Mouse (Mus musculus) small intestine, adult 2 months (tissue): ENCODE results near the gene Cdh4. TPM values are rescaled to one million over a fixed set of nuclear protein-coding genes. Genes with fewer than 3 reads are reported as not detected.

ENCODE experiments used
- H3K27ac ChIP-seq: fragments of 200-500 bp; 2 replicates; pipeline ENCODE4 v1.5.1; 2012; ENCODE audit warnings: low read depth, low read length, control low read depth, inconsistent platforms; ENCODE audit not compliant: insufficient read depth
- H3K27me3 ChIP-seq: fragments of 200-500 bp; 2 replicates; pipeline ENCODE4 v1.6.1; 2012; ENCODE audit warnings: mild to moderate bottlenecking, moderate library complexity, low read length, inconsistent platforms; ENCODE audit not compliant: control insufficient read depth, insufficient read depth
- H3K36me3 ChIP-seq: fragments of 200-500 bp; 2 replicates; pipeline ENCODE4 v1.6.1; 2012; ENCODE audit warnings: mild to moderate bottlenecking, low read length, control low read depth, inconsistent platforms; ENCODE audit not compliant: control insufficient read depth, insufficient read depth
- H3K4me1 ChIP-seq: fragments of 200-500 bp; 2 replicates; pipeline ENCODE4 v1.6.1; 2012; ENCODE audit warnings: low read length, inconsistent platforms, mixed read lengths; ENCODE audit not compliant: control insufficient read depth, insufficient read depth, insufficient read length
- H3K4me3 ChIP-seq: fragments of 200-500 bp; 2 replicates; pipeline ENCODE4 v1.5.1; 2012; ENCODE audit warnings: low read depth, mild to moderate bottlenecking, control low read depth, inconsistent platforms, low read length, moderate library complexity
- CTCF ChIP-seq: fragments of 200-500 bp; IDR thresholded peaks from 2 replicates; pipeline ENCODE4 v1.5.1; 2012; ENCODE audit warnings: low read depth, mild to moderate bottlenecking, control low read depth, inconsistent platforms, low read length, moderate library complexity, mixed read lengths; ENCODE audit not compliant: insufficient replicate concordance, insufficient read length; ENCODE audit errors: extremely low read depth
- POLR2A ChIP-seq: fragments of 200-500 bp; IDR thresholded peaks from 2 replicates; pipeline ENCODE4 v1.6.1; 2012; ENCODE audit warnings: low read depth, mild to moderate bottlenecking, control low read depth, inconsistent platforms, low read length, moderate library complexity
- WGBS: fragments of 180-500 bp; shearing (Covaris S2); methylation state at CpG from one replicate; pipeline ENCODE4 v1.1.7; 2018; 5-methylcytosine and 5-hydroxymethylcytosine counted together
- polyA plus RNA-seq: library from polyadenylated mRNA; depleted of rRNA; stranded (reverse); fragments of >200 nt; gene quantifications from 2 replicates; pipeline ENCODE4 v1.2.3, GENCODE M21; 2012

The Cdh4 gene
- polyA plus RNA-seq, 1 experiment: 0.19 TPM

- Histone ChIP-seq H3K27me3 (no peaks in the 10 kb centered on the region), H3K4me1 (no peaks in the 10 kb centered on the region), H3K36me3 (no peaks in the 10 kb centered on the region), H3K27ac (no peak overlapping the region), H3K4me3 (no peak overlapping the region)
- TF ChIP-seq CTCF: no peak
- no peak for TF ChIP-seq POLR2A
- WGBS: 64% methylated on average over 8 of the region's 8 CpGs
These were observed 79.9 kb downstream of the Cdh4 start for GRCm38 (mm10) chr2:179522141-179522540.

GRCm38 (mm10) chr2:179526976-179527375 is 84.7 kb downstream of the Cdh4 start:
- no peaks in the 10 kb centered on the region for H3K27me3 ChIP-seq
- H3K4me1 ChIP-seq: no peaks in the 10 kb centered on the region
- H3K36me3 ChIP-seq: no peaks in the 10 kb centered on the region
- TF ChIP-seq CTCF: no peak
- no peak for TF ChIP-seq POLR2A
- H3K27ac ChIP-seq: no peak overlapping the region
- no peak overlapping the region for H3K4me3 ChIP-seq
- 73% methylated on average over 7 of the region's 7 CpGs for WGBS

- H3K4me3 ChIP-seq: no peak overlapping the region
- no peak overlapping the region for H3K27ac ChIP-seq
- no peak for TF ChIP-seq CTCF
- TF ChIP-seq POLR2A: no peak
- no peaks in the 10 kb centered on the region for H3K27me3 ChIP-seq
- WGBS: 74% methylated on average over 7 of the region's 7 CpGs
- H3K36me3 ChIP-seq: no peaks in the 10 kb centered on the region
- no peaks in the 10 kb centered on the region for H3K4me1 ChIP-seq
These were observed 88.3 kb downstream of the Cdh4 start for GRCm38 (mm10) chr2:179530436-179531040.

- no peak overlapping the region for H3K4me3 ChIP-seq
These were observed 91.0 kb downstream of the Cdh4 start for GRCm38 (mm10) chr2:179533196-179533595.

GRCm38 (mm10) chr2:179533881-179534280 is 91.7 kb downstream of the Cdh4 start:
- H3K36me3 ChIP-seq: no peaks in the 10 kb centered on the region
- no peak overlapping the region for H3K27ac ChIP-seq
- TF ChIP-seq CTCF (no peak), POLR2A (no peak)
- WGBS: 57% methylated on average over 2 of the region's 2 CpGs
- no peaks in the 10 kb centered on the region for H3K27me3 ChIP-seq
- H3K4me1 ChIP-seq: no peaks in the 10 kb centered on the region
- no peak overlapping the region for H3K4me3 ChIP-seq

More at GRCm38 (mm10) chr2:179533196-179533595, 91.0 kb downstream of the Cdh4 start:
- Histone ChIP-seq H3K27me3 (no peaks in the 10 kb centered on the region), H3K36me3 (no peaks in the 10 kb centered on the region), H3K4me1 (no peaks in the 10 kb centered on the region), H3K27ac (no peak overlapping the region)
- 82% methylated on average over 6 of the region's 6 CpGs for WGBS
- no peak for TF ChIP-seq CTCF
- TF ChIP-seq POLR2A: no peak

- Histone ChIP-seq H3K27me3 (no peaks in the 10 kb centered on the region), H3K27ac (no peak overlapping the region), H3K36me3 (no peaks in the 10 kb centered on the region), H3K4me1 (no peaks in the 10 kb centered on the region), H3K4me3 (no peak overlapping the region)
- no peak for TF ChIP-seq CTCF
- no peak for TF ChIP-seq POLR2A
- WGBS: 41% methylated on average over 6 of the region's 6 CpGs
These were observed 93.0 kb downstream of the Cdh4 start for GRCm38 (mm10) chr2:179535204-179535603.

- no peaks in the 10 kb centered on the region for H3K4me1 ChIP-seq
- TF ChIP-seq CTCF: no peak
- TF ChIP-seq POLR2A: no peak
- no peaks in the 10 kb centered on the region for H3K27me3 ChIP-seq
- no peak overlapping the region for H3K27ac ChIP-seq
- 39% methylated on average over 2 of the region's 2 CpGs for WGBS
- H3K4me3 ChIP-seq: no peak overlapping the region
- H3K36me3 ChIP-seq: no peaks in the 10 kb centered on the region
These were observed 94.5 kb downstream of the Cdh4 start for GRCm38 (mm10) chr2:179536762-179537161.
